Mouse (Mus musculus) heart, postnatal 0 days (tissue): Measurements from ENCODE around the gene Bcat2.

Source experiments
- CTCF ChIP-seq: IDR thresholded peaks from 2 replicates; pipeline ENCODE4 v1.5.1; 2016; ENCODE audit warnings: antibody characterized with exemption, control low read depth, low read depth
- EP300 ChIP-seq: IDR thresholded peaks from 2 replicates; pipeline ENCODE4 v1.6.1; 2016; ENCODE audit warnings: antibody characterized with exemption, low read depth

GRCm38 (mm10) chr7:45632499-45632898 lies 62.5 kb downstream of the Bcat2 start:
- TF ChIP-seq CTCF (peak; percentile 37), EP300 (no peak)
